Mouse (Mus musculus) lung, embryonic 15.5 days (tissue): ENCODE results near the gene Prkrip1. TPM values are rescaled to one million over a fixed set of nuclear protein-coding genes. Genes with fewer than 3 reads are reported as not detected.
"Not testable (repeated sequence)": the region's sequence is repeated elsewhere in the genome, so short reads cannot be mapped to it uniquely, and the experiment has no call there.

Experiments
- ATAC-seq: fragments of 200-750 bp; cut with Nextera tagmentation; 2 replicates; pipeline ENCODE4 v1.8.0; 2017; ENCODE audit warnings: moderate number of reproducible peaks, borderline replicate concordance; ENCODE audit not compliant: low FRiP score, low TSS enrichment; ENCODE audit errors: extremely low read depth
- H3K27ac ChIP-seq: fragments of 300-500 bp; sonication (generic); 2 replicates; pipeline ENCODE4 v1.5.1; 2015; ENCODE audit warnings: moderate library complexity, mild to moderate bottlenecking, inconsistent platforms
- H3K27me3 ChIP-seq: fragments of 300-500 bp; sonication (generic); 2 replicates; pipeline ENCODE4 v1.6.1; 2015; ENCODE audit warnings: inconsistent platforms
- H3K36me3 ChIP-seq: fragments of 300-500 bp; sonication (generic); 2 replicates; pipeline ENCODE4 v1.6.1; 2015; ENCODE audit warnings: inconsistent platforms
- H3K4me1 ChIP-seq: fragments of 300-500 bp; sonication (generic); 2 replicates; pipeline ENCODE4 v1.6.1; 2015; ENCODE audit warnings: inconsistent platforms
- H3K4me2 ChIP-seq: fragments of 300-500 bp; sonication (generic); 2 replicates; pipeline ENCODE4 v1.6.1; 2015; ENCODE audit warnings: inconsistent platforms, mild to moderate bottlenecking, moderate library complexity
- H3K4me3 ChIP-seq: fragments of 300-500 bp; sonication (generic); 2 replicates; pipeline ENCODE4 v1.5.1; 2015; ENCODE audit warnings: mild to moderate bottlenecking, inconsistent platforms
- H3K9ac ChIP-seq: fragments of 300-500 bp; sonication (generic); 2 replicates; pipeline ENCODE4 v1.6.1; 2015; ENCODE audit warnings: inconsistent platforms
- H3K9me3 ChIP-seq: fragments of 300-500 bp; sonication (generic); 2 replicates; pipeline ENCODE4 v1.6.1; 2016; ENCODE audit warnings: inconsistent platforms
- WGBS: fragments of 180-500 bp; shearing (Covaris S2); methylation state at CpG from one replicate; pipeline ENCODE4 v1.1.7; 2015; 5-methylcytosine and 5-hydroxymethylcytosine counted together
- polyA plus RNA-seq: library from polyadenylated mRNA; unstranded; fragments of >200 nt; fragmentation: Nextera tagmentation; extraction: Ambion mirVana; gene quantifications from 2 replicates; pipeline ENCODE4 v1.2.1, GENCODE M21; 2015

The Prkrip1 gene
- polyA plus RNA-seq, 1 experiment from 2014 or later, result 37.7 TPM

DNA sequence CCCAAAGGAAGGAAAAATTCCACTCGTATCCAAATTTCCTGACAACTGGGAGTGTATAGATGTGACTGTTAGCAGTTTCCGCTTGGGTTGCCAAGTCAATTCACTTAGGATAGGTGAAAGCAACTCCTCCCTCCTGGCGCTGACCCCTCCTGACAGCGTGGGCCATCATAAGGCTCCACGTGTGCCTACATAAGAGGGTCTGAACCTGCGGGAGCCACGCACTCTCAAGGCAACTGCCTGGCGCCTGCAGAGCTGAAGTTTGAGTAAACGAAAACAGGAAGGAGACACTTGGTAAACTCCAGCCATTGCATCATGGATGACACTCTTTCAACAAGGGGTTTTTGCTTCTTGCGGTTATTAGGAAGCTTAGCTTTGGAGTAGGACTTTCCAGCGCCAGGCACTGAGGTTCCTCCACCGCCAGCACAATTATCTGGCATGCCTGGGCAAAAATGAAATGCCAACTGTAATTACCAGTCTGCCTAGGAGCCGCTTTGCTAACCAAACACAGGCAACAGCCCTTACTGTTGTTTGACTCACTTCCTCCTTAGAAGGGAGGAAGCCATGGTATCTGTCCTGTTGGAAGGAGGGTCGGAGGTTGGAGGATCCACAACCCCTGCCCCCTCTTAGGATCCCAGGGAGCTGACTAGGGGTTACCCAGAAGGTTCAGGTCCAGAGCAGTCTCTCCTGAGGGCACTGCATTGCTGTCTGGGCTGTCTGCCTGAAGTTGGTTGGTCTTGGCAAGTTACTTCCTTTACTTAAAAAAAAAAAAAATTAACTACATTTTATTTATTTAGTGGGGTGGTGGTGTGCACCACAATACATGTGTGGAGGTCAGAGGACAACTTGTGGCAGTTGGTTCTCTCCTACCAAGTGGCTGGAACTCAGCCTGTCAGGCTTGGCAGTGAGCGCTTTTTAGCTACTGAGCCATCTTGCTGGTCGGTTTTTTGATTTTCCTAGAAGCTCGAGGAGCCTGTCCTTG lies 27.1 kb downstream of the Prkrip1 start:
- no peaks in the 10 kb centered on the region for H3K9me3 ChIP-seq
- H3K9ac ChIP-seq, result peak overlapping the region; percentile 62; the same call in 1 of the 2 replicates
- peaks cover 36% of the 10 kb centered on the region for H3K4me1 ChIP-seq
- ATAC-seq, result 0 out of 2 replicates have a peak, but pooled peaks have one; percentile 2
- H3K36me3 ChIP-seq, result peaks cover 4% of the 10 kb centered on the region; the same call in 1 of the 2 replicates
- H3K27me3 ChIP-seq, result no peaks in the 10 kb centered on the region
- H3K27ac ChIP-seq, result peak overlapping the region; percentile 56
- peak overlapping the region; percentile 97 for H3K4me2 ChIP-seq
- 27% methylated on average over 17 of the region's 17 CpGs for WGBS
- peak overlapping the region; percentile 60 for H3K4me3 ChIP-seq

DNA sequence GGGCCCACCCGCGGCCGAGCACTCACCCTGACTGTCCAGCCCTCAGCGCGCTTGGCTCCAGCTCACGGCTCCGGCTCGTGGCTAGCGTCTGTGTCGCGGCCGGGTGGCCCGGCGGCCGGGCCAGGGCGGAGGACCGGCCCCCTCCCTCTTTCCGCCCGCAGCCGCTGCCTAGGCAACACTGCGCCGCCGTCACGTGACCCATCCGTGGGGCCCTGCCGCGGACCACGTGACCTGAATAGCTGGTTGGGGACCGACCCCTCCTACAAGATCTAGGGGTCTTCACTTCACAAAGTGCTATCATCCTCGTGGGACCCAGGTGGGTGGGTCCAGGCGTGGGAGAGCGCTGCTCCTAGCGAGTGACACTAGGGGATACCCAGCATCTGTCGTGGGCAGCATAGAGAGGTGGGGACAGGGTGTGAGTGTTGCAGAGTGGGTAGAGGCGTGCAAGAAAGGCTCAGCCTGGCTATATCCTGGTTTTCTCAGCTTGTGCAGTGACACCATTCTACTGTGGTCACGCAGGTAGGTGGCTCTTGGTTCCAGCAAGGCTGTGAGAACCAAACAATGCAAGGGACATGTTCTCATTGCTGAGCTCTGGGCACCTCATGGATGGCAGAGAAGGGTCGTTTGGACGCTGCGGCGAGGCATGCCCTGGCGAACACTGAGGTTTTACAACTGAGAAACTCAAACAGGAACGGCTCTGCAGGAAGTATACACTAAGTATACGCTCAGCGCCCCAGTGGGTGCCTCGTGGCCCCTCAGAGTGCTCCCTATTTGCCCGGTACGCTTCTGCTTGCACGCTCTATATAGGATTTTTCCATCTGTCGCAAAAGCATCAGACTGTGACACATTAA lies 28.0 kb downstream of the Prkrip1 start, which contains the start of gene Orai2:
TSS of gene Orai2 (minus strand) at position 202 of the 851 bp plus-strand sequence.
- Histone ChIP-seq H3K27me3 (no peaks in the 10 kb centered on the region), H3K4me1 (peaks cover 36% of the 10 kb centered on the region), H3K9me3 (no peaks in the 10 kb centered on the region), H3K4me3 (peak within 1 kb of the TSS; percentile 60), H3K4me2 (peak within 1 kb of the TSS; percentile 97), H3K36me3 (peaks cover 4% of the 10 kb centered on the region; the same call in 1 of the 2 replicates), H3K9ac (peak within 1 kb of the TSS; percentile 62), H3K27ac (peak within 1 kb of the TSS; percentile 56)
- ATAC-seq, result peak; percentile 84
- 3% methylated on average over 49 of the region's 49 CpGs for WGBS

DNA sequence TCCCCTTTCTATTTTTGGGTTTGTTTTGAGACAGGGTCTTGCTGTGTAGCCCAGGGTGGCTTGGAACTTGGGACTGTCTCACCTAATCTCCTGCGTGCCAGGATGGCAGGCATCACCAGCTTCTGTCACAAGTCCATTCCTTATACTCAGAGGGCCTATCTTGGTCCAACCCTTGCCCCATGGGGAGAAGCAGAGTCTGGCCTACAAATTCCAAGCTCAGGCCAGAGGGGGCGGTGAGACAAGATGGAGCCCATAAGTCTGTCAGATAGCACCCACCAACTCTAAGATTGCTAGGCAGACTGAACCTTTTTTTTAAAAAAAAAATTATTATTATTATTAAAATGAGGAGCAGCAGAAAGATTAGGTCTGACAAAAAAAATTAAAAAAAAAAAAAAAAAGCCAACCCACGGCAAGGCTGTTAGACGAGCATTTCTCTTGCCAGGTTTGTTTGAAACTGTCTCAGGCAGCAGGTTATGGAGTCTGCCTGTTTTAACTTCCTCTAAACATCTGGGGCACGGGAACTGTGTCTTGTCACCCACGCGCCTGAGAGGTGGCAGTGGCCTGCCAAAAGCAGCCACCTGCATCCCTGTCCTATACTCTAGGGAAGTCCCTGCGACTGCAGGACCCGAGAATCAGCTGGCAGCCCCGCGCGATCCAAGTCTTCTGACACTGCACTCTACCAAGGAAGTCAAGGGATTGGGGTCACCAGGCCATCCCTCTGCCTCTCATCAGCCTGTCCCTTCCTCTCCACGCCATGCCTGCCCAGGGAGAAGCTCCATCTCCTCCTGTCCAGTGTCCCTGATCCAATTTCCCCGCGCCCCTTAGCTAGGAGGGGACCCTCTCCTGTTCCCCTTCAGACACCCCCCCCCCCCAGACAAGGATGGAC lies 28.9 kb downstream of the Prkrip1 start:
- H3K27me3 ChIP-seq, result no peaks in the 10 kb centered on the region
- peak overlapping the region; percentile 62 for H3K9ac ChIP-seq
- no peaks in the 10 kb centered on the region for H3K9me3 ChIP-seq
- peaks cover 36% of the 10 kb centered on the region for H3K4me1 ChIP-seq
- peak; percentile 11; the same call in 1 of the 2 replicates for ATAC-seq
- H3K36me3 ChIP-seq, result peaks cover 4% of the 10 kb centered on the region; the same call in 1 of the 2 replicates
- H3K4me2 ChIP-seq, result peak overlapping the region; percentile 97
- WGBS, result 10% methylated on average over 15 of the region's 15 CpGs
- H3K4me3 ChIP-seq, result peak overlapping the region; percentile 60
- no peak overlapping the region for H3K27ac ChIP-seq

DNA sequence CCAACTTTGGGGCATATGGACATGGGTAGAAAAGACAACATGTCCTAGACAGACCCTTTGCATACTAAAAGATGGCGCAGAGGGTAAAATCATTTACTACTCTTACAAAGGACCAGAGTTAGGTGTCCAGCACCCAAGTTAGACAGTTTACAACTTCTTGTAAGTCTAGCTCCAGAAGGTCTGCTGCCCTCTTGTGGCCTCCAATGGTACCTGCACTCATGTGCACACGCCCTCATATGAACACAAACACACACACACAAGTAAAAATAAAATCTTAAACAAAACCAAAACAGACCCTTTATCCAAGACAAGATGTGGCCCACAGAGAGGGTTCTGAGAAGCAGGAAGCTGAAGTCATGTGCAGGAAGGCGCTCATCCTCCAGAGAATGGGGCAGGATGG lies 30.7 kb downstream of the Prkrip1 start:
- no peak overlapping the region for H3K9ac ChIP-seq
- H3K27me3 ChIP-seq, result no peaks in the 10 kb centered on the region
- no peak for ATAC-seq
- no peak overlapping the region for H3K4me2 ChIP-seq
- peaks cover 4% of the 10 kb centered on the region; the same call in 1 of the 2 replicates for H3K36me3 ChIP-seq
- no peak overlapping the region for H3K4me3 ChIP-seq
- peaks cover 22% of the 10 kb centered on the region for H3K4me1 ChIP-seq
- no peaks in the 10 kb centered on the region for H3K9me3 ChIP-seq
- 95% methylated on average over 3 of the region's 3 CpGs for WGBS
- H3K27ac ChIP-seq, result no peak overlapping the region

DNA sequence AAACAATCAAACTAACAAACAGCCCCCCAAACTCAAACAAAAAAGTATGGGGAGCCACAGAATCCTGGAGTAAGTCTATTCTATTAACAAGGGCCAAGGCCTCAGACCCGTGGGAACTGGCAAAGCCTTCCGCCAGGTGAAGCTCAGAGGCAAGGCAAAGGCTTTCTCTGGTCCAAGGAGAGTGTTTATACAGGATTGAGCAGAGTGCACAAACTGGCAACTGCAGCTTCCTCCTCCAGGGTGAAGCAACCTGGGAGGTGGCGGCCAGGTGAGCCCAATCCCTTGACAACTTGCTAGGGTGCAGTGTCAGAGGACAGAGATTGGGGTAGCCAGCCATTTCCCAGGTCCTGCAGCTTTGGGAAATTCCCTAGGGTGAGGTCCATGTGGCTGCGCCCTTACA lies 31.5 kb downstream of the Prkrip1 start:
- ATAC-seq, result no peak
- no peaks in the 10 kb centered on the region for H3K9me3 ChIP-seq
- no peak overlapping the region for H3K9ac ChIP-seq
- H3K4me2 ChIP-seq, result no peak overlapping the region
- H3K27ac ChIP-seq, result no peak overlapping the region
- no peaks in the 10 kb centered on the region for H3K27me3 ChIP-seq
- H3K36me3 ChIP-seq, result peaks cover 4% of the 10 kb centered on the region; the same call in 1 of the 2 replicates
- no peak overlapping the region for H3K4me3 ChIP-seq
- 88% methylated on average over 4 of the region's 4 CpGs for WGBS
- H3K4me1 ChIP-seq, result peaks cover 19% of the 10 kb centered on the region

DNA sequence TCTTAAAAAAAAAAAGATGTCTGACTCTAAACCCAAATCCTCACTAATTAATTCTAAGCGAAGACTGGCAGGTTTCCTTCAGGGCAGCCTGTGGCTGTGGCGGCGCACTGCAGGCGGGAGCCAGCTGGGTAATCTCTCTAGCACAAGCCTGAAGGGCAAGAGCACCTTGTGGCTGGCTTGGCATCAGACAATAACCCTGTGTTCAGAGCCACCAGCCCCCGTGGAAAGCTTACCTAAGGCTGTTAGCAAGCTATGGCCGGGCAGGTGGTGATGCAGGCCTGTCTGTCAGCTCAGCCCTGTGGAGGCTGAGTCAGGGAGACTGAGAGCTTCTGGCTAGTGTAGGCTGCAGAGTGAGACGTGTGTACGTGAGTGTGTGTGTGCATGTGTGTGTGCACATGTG lies 33.5 kb downstream of the Prkrip1 start:
- WGBS, result 72% methylated on average over 8 of the region's 8 CpGs
- no peak overlapping the region for H3K4me3 ChIP-seq
- no peak overlapping the region for H3K27ac ChIP-seq
- no peak overlapping the region for H3K4me2 ChIP-seq
- no peak for ATAC-seq
- H3K4me1 ChIP-seq, result peaks cover 3% of the 10 kb centered on the region; the same call in 1 of the 2 replicates
- H3K9ac ChIP-seq, result no peak overlapping the region
- H3K36me3 ChIP-seq, result peaks cover 4% of the 10 kb centered on the region; the same call in 1 of the 2 replicates
- H3K9me3 ChIP-seq, result no peaks in the 10 kb centered on the region
- H3K27me3 ChIP-seq, result no peaks in the 10 kb centered on the region

DNA sequence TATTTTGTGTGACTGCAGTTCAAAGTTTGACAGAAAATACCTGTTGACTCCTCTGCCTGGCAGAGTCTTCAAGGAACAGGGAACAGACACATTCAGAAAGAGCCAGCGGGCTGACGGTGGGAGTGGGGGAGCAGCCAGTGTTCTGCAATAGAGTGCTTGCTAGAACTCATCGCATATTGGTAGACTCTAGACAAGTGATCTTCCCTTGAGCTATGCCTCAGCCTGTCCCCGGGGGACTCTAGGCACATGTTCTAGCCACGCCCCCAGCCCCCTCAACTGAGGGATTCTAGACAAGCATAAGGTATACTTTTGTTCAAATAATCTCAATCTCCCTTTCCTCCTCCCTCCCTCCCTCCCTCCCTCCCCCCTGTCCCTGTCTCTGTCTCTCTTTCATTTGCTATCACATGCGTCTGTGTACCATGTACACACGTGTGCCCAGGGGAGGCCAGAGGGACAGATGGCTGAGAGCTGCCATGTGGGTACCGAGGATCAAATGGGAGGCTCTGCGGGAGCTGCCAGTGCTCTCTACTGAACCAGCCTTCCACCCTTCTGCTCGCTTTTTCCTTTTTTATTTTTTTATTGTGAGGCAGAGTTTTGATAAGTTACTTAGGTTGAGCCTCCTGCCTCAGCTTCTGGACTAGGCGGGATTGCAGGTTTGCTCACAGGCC lies 34.8 kb downstream of the Prkrip1 start:
- Histone ChIP-seq H3K4me1 (no peaks in the 10 kb centered on the region), H3K27ac (no peak overlapping the region), H3K9ac (no peak overlapping the region), H3K36me3 (peaks cover 4% of the 10 kb centered on the region; the same call in 1 of the 2 replicates), H3K9me3 (no peaks in the 10 kb centered on the region), H3K27me3 (no peaks in the 10 kb centered on the region), H3K4me2 (no peak overlapping the region), H3K4me3 (no peak overlapping the region)
- no peak for ATAC-seq
- WGBS, result 79% methylated on average over 11 of the region's 11 CpGs

DNA sequence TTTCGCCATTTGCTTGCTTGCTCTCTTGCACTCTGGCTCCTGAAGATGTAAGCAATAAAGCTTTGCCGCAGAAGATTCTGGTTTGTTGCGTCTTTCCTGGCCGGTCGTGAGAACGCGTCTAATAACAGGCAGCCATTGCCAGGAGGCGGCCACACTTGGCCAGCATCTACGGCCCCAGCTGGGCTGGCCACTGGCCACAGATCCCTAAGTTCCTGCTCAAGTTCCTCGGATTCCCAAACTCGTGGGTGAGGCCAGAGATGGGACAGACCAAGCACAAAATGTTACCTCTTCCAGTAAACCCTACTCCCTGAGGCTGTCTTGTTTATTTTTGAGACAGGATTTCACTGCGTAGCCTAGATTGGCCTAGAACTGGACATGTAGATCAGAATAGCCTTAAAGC lies 38.7 kb downstream of the Prkrip1 start:
- not testable (repeated sequence) for H3K27ac ChIP-seq, H3K27me3 ChIP-seq, H3K36me3 ChIP-seq, H3K4me2 ChIP-seq, H3K9ac ChIP-seq, H3K4me1 ChIP-seq, H3K4me3 ChIP-seq, ATAC-seq, H3K9me3 ChIP-seq
- 74% methylated on average over 11 of the region's 12 CpGs for WGBS

DNA sequence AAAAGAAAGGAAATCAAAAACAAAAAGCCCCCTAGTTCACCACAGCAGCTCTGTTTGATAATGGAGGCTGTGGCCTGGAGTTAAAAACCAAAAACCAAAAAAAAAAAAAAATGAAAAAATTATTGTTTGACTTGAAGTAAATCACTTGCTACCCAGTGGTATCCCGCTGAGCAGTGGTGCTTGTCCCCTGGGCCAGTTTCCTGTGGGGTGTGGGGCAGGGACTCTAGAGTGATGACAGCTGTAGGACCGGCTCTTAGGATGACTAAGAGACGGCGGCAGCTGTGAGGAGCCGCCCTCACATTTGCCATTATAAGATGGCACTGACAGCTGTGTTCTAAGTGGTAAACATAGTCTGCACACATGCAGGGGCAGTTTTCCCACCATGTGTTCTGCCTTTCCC lies 43.4 kb downstream of the Prkrip1 start:
- no peak overlapping the region for H3K9ac ChIP-seq
- H3K4me2 ChIP-seq, result no peak overlapping the region
- no peaks in the 10 kb centered on the region for H3K4me1 ChIP-seq
- no peaks in the 10 kb centered on the region for H3K27me3 ChIP-seq
- no peak overlapping the region for H3K4me3 ChIP-seq
- WGBS, result 77% methylated on average over 5 of the region's 5 CpGs
- H3K9me3 ChIP-seq, result no peaks in the 10 kb centered on the region
- H3K36me3 ChIP-seq, result no peaks in the 10 kb centered on the region
- ATAC-seq, result no peak
- H3K27ac ChIP-seq, result no peak overlapping the region

DNA sequence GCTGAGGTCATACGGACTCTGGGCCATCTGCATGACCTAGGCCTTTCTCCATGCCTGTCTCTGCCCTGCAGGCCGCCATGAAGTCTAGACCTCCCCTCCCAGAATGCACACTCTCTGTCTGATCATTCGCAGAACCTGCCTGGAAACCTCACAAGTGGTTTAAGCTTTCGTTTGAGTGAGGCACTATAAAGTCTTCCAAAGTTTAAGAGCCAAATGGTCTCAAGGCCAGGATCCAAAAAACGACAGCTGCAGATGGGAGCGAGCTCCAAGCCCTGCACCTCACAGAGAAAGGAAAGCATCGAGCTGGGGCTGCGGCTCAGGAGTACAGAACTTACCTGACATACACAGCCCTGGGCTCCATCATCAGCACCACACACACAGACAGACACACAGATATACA lies 46.4 kb downstream of the Prkrip1 start:
- no peak overlapping the region for H3K4me3 ChIP-seq
- H3K27me3 ChIP-seq, result no peaks in the 10 kb centered on the region
- H3K27ac ChIP-seq, result no peak overlapping the region
- no peaks in the 10 kb centered on the region for H3K9me3 ChIP-seq
- no peak overlapping the region for H3K4me2 ChIP-seq
- no peaks in the 10 kb centered on the region for H3K4me1 ChIP-seq
- WGBS, result 66% methylated on average over 8 of the region's 8 CpGs
- no peaks in the 10 kb centered on the region for H3K36me3 ChIP-seq
- no peak for ATAC-seq
- no peak overlapping the region for H3K9ac ChIP-seq
